Mouse (Mus musculus): ENCODE measurements around the gene Smim20. TPM values are rescaled to one million over a fixed set of nuclear protein-coding genes. Genes with fewer than 3 reads are reported as not detected.

Smim20 gene
- total and polyA plus RNA-seq, 2 experiments from 2014 or later, result 35.7 to 76.0 TPM

DNA sequence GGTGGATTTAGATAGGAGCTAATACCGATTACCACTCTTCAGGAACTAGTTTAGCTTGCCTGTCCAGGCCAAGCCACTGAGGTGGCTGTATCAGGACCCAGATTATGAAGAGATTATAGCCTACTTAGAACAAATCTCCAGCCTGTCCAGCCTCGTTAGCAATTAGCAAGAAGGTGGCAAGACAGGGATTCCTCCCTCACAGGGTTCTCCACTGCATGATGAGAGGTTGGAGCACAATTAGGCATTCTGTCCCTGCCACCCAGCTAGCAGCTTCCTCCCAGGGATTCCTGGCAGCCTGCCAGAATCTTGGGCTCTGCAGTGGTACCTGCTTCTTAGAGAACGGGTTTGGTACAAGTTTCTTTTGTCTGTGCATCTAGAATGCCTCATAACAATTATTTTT is 8.5 kb downstream of the Smim20 start:
- H3K4me3 ChIP-seq (ENCODE audit: low read depth, low read length), result no peak overlapping the region
- H3K27me3 ChIP-seq (ENCODE audit: insufficient read depth, low read length), result no peaks in the 10 kb centered on the region
- no peak overlapping the region for H3K27ac ChIP-seq (ENCODE audit: low read depth, low read length)
- ATAC-seq (ENCODE audit: low FRiP score) (no peak), DNase-seq (ENCODE audit: low spot score) (peak; percentile 58)
- WGBS, result 47% methylated on average over 3 of the region's 3 CpGs
- no peak for TF ChIP-seq CTCF (IDR thresholded peaks at IDR 0.05)
- no peak overlapping the region for H3K9ac ChIP-seq (replicated peaks; ENCODE audit: low read length, poor library complexity, severe bottlenecking)
- H3K36me3 ChIP-seq (ENCODE audit: insufficient read depth, low read length), result peaks cover 5% of the 10 kb centered on the region; the same call in 1 of the 2 replicates
- no peak overlapping the region for H3K4me2 ChIP-seq (ENCODE audit: low read depth, low read length, poor library complexity, severe bottlenecking)
- peaks cover 6% of the 10 kb centered on the region; the same call in 1 of the 2 replicates for H3K4me1 ChIP-seq (ENCODE audit: insufficient read depth, low read length)
- no peaks in the 10 kb centered on the region for H3K9me3 ChIP-seq (ENCODE audit: low read length)

DNA sequence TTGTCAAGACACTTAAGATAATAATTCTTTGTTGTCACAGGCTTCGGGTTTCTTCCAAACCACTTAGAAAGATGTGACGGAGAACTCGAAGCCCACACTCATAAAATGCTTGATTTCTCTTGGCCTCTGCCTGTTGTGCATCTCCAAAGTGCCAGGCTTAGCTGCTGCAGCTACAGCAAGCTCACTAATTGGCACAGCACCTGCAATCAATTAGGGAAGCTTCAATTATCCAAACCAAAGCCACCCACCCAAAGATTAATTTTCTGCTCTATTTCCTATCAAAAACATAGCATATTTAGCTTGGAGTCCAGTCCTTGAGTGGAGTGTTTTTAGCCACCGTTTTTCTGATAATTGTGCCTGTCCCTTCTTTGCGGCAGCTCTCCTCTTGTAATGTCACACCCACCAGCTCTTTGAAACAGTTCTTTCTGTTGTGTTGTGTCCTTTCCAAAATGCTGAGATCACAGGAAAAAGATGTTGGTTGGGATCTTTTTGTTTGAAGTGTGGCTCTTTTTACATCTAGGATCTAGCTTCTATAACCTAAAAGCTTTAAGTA is 9.7 kb downstream of the Smim20 start:
- 72% methylated on average over 5 of the region's 5 CpGs for WGBS
- DNase-seq (ENCODE audit: low spot score), result peak; percentile 40

DNA sequence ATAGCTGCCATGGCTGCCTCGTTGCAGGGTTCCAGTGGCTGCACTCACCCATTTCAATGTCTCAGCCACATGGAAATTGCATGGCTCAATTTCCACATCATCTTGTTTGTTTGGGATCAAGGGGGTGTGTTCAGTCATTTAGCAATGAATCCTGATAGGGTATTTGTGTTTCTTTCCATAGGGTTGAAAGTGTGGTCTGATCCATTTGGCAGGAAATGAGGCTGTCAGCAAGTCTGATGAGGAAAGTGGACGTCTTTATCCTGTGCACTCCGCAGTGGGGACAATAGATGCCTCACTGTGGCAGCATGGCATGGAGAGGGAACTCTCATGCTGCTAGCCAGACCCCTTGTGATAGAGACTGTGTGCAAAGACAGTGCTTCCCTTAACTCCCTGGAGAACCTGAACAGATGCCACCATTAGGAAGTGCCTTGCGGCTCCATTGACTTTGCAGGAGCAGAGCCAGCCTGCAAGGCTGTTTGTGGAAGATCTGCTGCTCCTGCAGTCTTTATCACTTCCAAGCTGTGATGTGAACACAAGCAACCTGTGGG is 10.9 kb downstream of the Smim20 start:
- Histone ChIP-seq H3K9me3 (ENCODE audit: low read length) (no peaks in the 10 kb centered on the region), H3K27me3 (ENCODE audit: insufficient read depth, low read length) (no peaks in the 10 kb centered on the region), H3K4me3 (ENCODE audit: low read depth, low read length) (no peak overlapping the region), H3K4me2 (ENCODE audit: low read depth, low read length, poor library complexity, severe bottlenecking) (no peak overlapping the region), H3K9ac (replicated peaks; ENCODE audit: low read length, poor library complexity, severe bottlenecking) (no peak overlapping the region), H3K36me3 (ENCODE audit: insufficient read depth, low read length) (peaks cover 5% of the 10 kb centered on the region; the same call in 1 of the 2 replicates), H3K4me1 (ENCODE audit: insufficient read depth, low read length) (peaks cover 6% of the 10 kb centered on the region; the same call in 1 of the 2 replicates), H3K27ac (ENCODE audit: low read depth, low read length) (no peak overlapping the region)
- WGBS, result 41% methylated on average over 4 of the region's 4 CpGs
- ATAC-seq (ENCODE audit: low FRiP score) (peak; percentile 44; the same call in 1 of the 2 replicates), DNase-seq (ENCODE audit: low spot score) (peak; percentile 75)
- no peak for TF ChIP-seq CTCF (IDR thresholded peaks at IDR 0.05)

More for the DNA sequence above, 9.7 kb downstream of the Smim20 start:
- no peak overlapping the region for H3K9ac ChIP-seq (replicated peaks; ENCODE audit: low read length, poor library complexity, severe bottlenecking)
- H3K4me1 ChIP-seq (ENCODE audit: insufficient read depth, low read length), result peaks cover 6% of the 10 kb centered on the region; the same call in 1 of the 2 replicates
- H3K27me3 ChIP-seq (ENCODE audit: insufficient read depth, low read length), result no peaks in the 10 kb centered on the region
- no peak overlapping the region for H3K27ac ChIP-seq (ENCODE audit: low read depth, low read length)
- TF ChIP-seq CTCF (IDR thresholded peaks at IDR 0.05), result no peak
- H3K36me3 ChIP-seq (ENCODE audit: insufficient read depth, low read length), result peaks cover 5% of the 10 kb centered on the region; the same call in 1 of the 2 replicates
- no peak overlapping the region for H3K4me2 ChIP-seq (ENCODE audit: low read depth, low read length, poor library complexity, severe bottlenecking)
- no peak overlapping the region for H3K4me3 ChIP-seq (ENCODE audit: low read depth, low read length)
- no peak for ATAC-seq (ENCODE audit: low FRiP score)
- H3K9me3 ChIP-seq (ENCODE audit: low read length), result no peaks in the 10 kb centered on the region

DNA sequence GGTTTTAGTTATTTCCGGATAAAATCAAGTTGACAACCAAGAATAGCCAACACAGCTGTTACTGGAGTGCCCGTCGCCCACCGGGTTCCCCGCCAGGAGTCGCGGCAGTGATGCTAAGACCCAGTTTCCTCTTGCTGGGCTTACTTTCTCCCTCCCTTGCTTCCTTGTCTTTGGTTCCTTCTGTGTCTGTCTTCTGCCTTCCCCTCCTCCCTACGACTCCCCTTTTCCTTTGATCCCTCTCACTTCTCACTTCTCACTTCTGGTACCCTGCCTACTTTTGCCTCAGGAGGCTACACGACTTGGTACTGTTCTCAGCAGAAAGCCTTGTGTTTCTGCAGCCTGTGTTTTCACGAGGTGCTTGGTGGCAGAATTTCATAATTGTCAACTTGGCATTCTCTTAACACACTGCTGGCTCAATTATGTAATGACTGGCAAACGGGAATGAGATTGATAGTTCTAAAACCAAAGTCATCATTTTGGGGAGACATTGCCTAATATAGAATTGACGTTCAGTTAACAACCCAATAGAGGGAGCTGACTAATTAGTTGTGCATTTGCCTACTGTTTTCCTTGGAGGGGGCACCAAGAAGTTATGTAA is 12.4 kb downstream of the Smim20 start:
- no peak for ATAC-seq (ENCODE audit: low FRiP score)
- WGBS, result 76% methylated on average over 12 of the region's 12 CpGs
- H3K27me3 ChIP-seq (ENCODE audit: insufficient read depth, low read length), result no peaks in the 10 kb centered on the region

DNA sequence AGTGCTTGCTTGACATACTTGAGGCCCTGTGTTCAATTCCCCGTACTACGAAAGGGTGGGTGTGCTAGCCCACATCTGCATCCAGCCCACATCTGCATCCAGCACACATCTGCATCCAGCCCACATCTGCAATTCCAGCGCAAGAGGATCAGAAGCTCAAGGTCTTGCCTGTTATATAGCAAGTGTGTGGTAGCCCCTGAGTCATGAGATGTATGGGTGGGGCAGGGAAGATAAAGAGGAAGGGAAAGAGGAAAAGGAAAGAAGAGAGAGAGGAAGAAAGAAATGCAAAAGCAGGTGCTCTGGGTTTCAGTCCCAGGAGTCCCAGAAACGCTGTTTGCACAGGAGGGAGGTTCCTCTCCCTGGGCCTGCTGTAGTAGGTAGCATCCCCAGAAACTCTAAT is 15.6 kb downstream of the Smim20 start:
- Histone ChIP-seq H3K4me2 (ENCODE audit: low read depth, low read length, poor library complexity, severe bottlenecking) (no peak overlapping the region), H3K36me3 (ENCODE audit: insufficient read depth, low read length) (peaks cover 5% of the 10 kb centered on the region; the same call in 1 of the 2 replicates), H3K27ac (ENCODE audit: low read depth, low read length) (no peak overlapping the region), H3K9ac (replicated peaks; ENCODE audit: low read length, poor library complexity, severe bottlenecking) (no peak overlapping the region), H3K9me3 (ENCODE audit: low read length) (no peaks in the 10 kb centered on the region), H3K27me3 (ENCODE audit: insufficient read depth, low read length) (no peaks in the 10 kb centered on the region), H3K4me1 (ENCODE audit: insufficient read depth, low read length) (no peaks in the 10 kb centered on the region), H3K4me3 (ENCODE audit: low read depth, low read length) (no peak overlapping the region)
- TF ChIP-seq CTCF (IDR thresholded peaks at IDR 0.05), result no peak
- DNase-seq (ENCODE audit: low spot score) (no peak), ATAC-seq (ENCODE audit: low FRiP score) (no peak)
- WGBS, result 92% methylated on average over 4 of the region's 4 CpGs

More for the DNA sequence above, 12.4 kb downstream of the Smim20 start:
- TF ChIP-seq CTCF (IDR thresholded peaks at IDR 0.05), result no peak
- Histone ChIP-seq H3K9ac (replicated peaks; ENCODE audit: low read length, poor library complexity, severe bottlenecking) (no peak overlapping the region), H3K4me3 (ENCODE audit: low read depth, low read length) (no peak overlapping the region), H3K36me3 (ENCODE audit: insufficient read depth, low read length) (peaks cover 5% of the 10 kb centered on the region; the same call in 1 of the 2 replicates), H3K9me3 (ENCODE audit: low read length) (no peaks in the 10 kb centered on the region), H3K4me2 (ENCODE audit: low read depth, low read length, poor library complexity, severe bottlenecking) (no peak overlapping the region), H3K4me1 (ENCODE audit: insufficient read depth, low read length) (peaks cover 6% of the 10 kb centered on the region; the same call in 1 of the 2 replicates), H3K27ac (ENCODE audit: low read depth, low read length) (no peak overlapping the region)
- no peak for DNase-seq (ENCODE audit: low spot score)

DNA sequence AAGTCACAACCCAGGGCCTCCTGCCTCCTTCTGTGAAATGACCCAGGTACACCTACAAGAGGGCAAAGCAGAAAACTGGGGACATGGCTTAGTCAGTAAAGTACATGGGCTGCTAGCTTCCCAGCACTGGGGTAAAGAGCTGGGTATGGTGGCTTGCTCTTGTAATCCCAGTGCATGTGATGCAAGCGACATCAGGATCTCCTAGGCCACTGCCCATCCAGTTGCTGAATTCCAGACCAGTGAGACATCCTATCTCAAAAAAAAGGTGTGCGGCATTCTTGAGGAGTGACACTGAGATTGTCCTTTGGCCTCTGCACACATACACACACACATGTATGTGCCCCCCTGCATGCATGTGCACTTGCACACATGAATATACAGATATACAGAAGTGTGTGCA is 19.5 kb downstream of the Smim20 start:
- Histone ChIP-seq H3K9me3 (ENCODE audit: low read length) (no peaks in the 10 kb centered on the region), H3K27ac (ENCODE audit: low read depth, low read length) (no peak overlapping the region), H3K9ac (replicated peaks; ENCODE audit: low read length, poor library complexity, severe bottlenecking) (no peak overlapping the region), H3K27me3 (ENCODE audit: insufficient read depth, low read length) (no peaks in the 10 kb centered on the region), H3K4me3 (ENCODE audit: low read depth, low read length) (no peak overlapping the region), H3K36me3 (ENCODE audit: insufficient read depth, low read length) (no peaks in the 10 kb centered on the region), H3K4me1 (ENCODE audit: insufficient read depth, low read length) (no peaks in the 10 kb centered on the region), H3K4me2 (ENCODE audit: low read depth, low read length, poor library complexity, severe bottlenecking) (no peak overlapping the region)
- DNase-seq (ENCODE audit: low spot score) (no peak), ATAC-seq (ENCODE audit: low FRiP score) (no peak)
- WGBS, result 100% methylated on average over 2 of the region's 2 CpGs
- TF ChIP-seq CTCF (IDR thresholded peaks at IDR 0.05), result no peak

All from midbrain, postnatal 0 days (tissue).